Mouse (Mus musculus): ENCODE measurements around the gene Lpp. TPM values are rescaled to one million over a fixed set of nuclear protein-coding genes. Genes with fewer than 3 reads are reported as not detected.
A peak's percentile ranks its signal among the peaks of the same experiment; 100 is the strongest.

Gene Lpp
- polyA plus RNA-seq, 1 experiment from 2014 or later, result 17.1 TPM

GRCm38 (mm10) chr16:24399524-24399923 lies 6.2 kb downstream of the Lpp start:
- no peak for DNase-seq (ENCODE audit: low spot score)

- DNase-seq (ENCODE audit: low spot score), result no peak
These were observed 7.5 kb downstream of the Lpp start for GRCm38 (mm10) chr16:24400776-24401175.

GRCm38 (mm10) chr16:24402801-24403200 lies 9.5 kb downstream of the Lpp start:
- DNase-seq (ENCODE audit: low spot score), result no peak

GRCm38 (mm10) chr16:24403733-24404380 lies 10.6 kb downstream of the Lpp start:
- no peak for DNase-seq (ENCODE audit: low spot score)

DNA sequence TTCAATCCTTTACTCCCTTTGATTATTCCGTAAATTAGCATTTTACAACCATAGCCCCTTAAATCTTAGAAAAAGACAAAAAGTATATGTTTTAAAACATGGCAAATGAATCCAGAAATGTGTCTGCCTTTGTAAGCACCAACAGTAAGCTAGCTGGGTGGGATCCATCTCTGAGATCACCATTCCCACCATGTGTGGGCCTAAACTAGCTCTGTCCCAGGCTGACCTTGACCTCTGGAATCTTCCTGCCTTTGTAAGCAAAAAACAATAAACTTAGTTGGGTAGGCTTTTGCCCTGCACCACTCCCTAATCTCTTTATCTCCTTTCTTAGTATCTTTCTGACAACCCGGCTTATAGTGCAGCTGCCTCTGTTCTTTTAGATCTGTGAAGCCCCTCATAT lies 13.2 kb downstream of the Lpp start:
- no peak for DNase-seq (ENCODE audit: low spot score)

GRCm38 (mm10) chr16:24411281-24411680 lies 18.0 kb downstream of the Lpp start:
- no peak for DNase-seq (ENCODE audit: low spot score)

GRCm38 (mm10) chr16:24412193-24412592 lies 18.9 kb downstream of the Lpp start:
- no peak for DNase-seq (ENCODE audit: low spot score)

DNA sequence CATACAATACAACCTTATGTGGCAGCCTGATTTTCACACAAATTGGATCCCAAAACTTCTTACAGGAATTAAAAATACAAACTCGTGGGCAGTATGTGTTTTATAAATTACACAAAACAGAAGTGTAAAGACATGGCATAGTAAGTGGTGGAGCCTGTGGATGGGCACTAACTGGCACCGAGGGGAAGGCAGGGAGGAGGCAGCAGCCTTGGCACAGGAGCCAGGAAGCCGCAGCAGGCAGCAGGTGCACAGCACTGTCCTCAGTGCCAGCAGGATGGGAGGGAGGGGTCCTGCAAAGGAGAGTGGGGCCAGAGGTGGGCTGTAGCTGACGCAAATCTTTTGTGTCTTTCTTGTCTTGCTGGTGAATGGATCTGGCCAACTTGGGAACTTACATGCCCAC lies 19.8 kb downstream of the Lpp start:
- no peak for DNase-seq (ENCODE audit: low spot score)

- DNase-seq (ENCODE audit: low spot score), result no peak
These were observed 24.7 kb downstream of the Lpp start for GRCm38 (mm10) chr16:24418022-24418421.

- no peak for DNase-seq (ENCODE audit: low spot score)
These were observed 27.4 kb downstream of the Lpp start for GRCm38 (mm10) chr16:24420603-24421120.

- no peak for DNase-seq (ENCODE audit: low spot score)
These were observed 28.5 kb downstream of the Lpp start for GRCm38 (mm10) chr16:24421687-24422418.

GRCm38 (mm10) chr16:24423196-24423595 lies 29.9 kb downstream of the Lpp start:
- no peak for DNase-seq (ENCODE audit: low spot score)

GRCm38 (mm10) chr16:24423751-24424150 lies 30.4 kb downstream of the Lpp start:
- no peak for DNase-seq (ENCODE audit: low spot score)

DNA sequence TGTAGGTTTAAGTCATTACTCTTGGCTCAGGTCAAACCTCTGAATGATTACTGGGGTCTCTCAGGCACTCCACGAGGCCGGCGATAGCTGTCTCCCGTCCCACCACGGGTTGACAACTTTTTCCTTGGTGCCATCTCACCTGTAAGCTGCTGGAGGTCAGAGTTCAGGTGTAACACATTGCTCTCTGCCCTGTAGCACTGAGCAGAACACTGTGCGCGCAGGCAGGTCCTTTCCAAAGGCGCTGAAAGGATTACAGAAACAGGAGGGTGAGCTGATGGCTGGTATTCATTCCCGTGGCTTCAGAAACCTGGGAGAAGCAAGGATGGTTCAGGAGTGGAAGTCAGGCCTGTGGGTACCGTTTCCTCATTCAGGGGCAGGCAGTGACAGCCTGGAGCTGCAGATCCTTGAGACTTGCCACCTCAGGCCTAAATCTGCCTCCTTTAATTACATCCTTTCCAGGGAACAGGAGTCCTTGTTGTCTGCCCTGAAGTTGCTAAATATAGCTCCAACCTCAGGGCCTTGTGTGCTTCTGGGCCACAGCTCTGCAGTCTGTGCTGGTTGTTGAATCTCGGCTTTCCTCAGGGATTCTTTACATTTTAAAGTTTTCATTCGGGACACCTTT lies 31.2 kb downstream of the Lpp start:
- no peak for DNase-seq (ENCODE audit: low spot score)

GRCm38 (mm10) chr16:24425816-24426215 lies 32.5 kb downstream of the Lpp start:
- peak; percentile 73 for DNase-seq (ENCODE audit: low spot score)

- DNase-seq (ENCODE audit: low spot score), result no peak
These were observed 34.3 kb downstream of the Lpp start for GRCm38 (mm10) chr16:24427606-24428005.

DNA sequence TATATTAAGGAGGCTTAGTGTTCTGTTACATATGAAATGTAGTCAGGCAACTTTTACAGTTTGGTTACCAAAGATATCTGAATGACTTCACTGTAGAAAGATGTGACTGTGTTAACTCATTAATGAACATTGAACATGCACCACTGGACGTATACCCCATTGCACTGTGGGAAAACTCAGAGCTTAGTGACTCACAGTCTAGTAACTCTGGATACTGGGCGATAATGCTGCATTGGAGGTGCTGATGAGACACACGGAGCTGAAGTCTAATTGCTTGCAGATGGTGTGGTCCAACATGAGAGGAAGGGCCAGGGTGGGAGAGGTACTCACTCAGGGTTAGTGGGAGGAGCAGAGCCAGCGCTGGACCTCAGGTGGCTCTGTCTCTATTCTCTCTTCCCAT lies 34.7 kb downstream of the Lpp start:
- no peak for DNase-seq (ENCODE audit: low spot score)

GRCm38 (mm10) chr16:24428742-24429141 lies 35.4 kb downstream of the Lpp start:
- DNase-seq (ENCODE audit: low spot score), result peak; percentile 86

- DNase-seq (ENCODE audit: low spot score), result no peak
These were observed 36.4 kb downstream of the Lpp start for GRCm38 (mm10) chr16:24429691-24430090.

GRCm38 (mm10) chr16:24431808-24432207 lies 38.5 kb downstream of the Lpp start:
- DNase-seq (ENCODE audit: low spot score), result no peak

DNA sequence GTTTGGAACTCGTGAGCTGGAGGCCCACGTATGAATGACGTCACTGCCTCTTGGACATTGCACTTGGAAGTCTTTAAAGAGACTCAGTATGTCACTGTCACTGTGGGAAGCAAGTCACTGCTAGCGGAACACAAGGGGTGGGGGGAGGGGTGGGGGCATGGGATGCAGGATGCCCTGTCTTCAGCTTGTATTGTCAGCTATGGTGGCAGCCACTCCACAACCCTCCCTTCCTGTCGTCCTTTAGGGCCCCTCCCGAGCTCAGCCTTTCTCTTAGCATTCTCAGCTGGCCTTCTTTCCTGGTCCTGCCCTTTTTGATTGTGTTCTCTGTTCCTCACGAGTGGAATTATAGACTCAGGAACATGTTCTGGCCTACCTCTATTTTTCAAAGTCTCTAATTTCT lies 40.3 kb downstream of the Lpp start:
- DNase-seq (ENCODE audit: low spot score), result no peak

- no peak for DNase-seq (ENCODE audit: low spot score)
These were observed 40.7 kb downstream of the Lpp start for GRCm38 (mm10) chr16:24434026-24434425.
